Mouse (Mus musculus) brain, embryonic 14.5 days (tissue): ENCODE data around the gene Pop5.

ENCODE experiments used
- CTCF ChIP-seq: fragments of 200-500 bp; IDR thresholded peaks from 2 replicates; pipeline ENCODE4 v1.5.1; 2012; ENCODE audit warnings: inconsistent platforms, mild to moderate bottlenecking, moderate library complexity, borderline replicate concordance; ENCODE audit not compliant: insufficient read depth, insufficient read length; ENCODE audit errors: extremely low read depth
- POLR2A ChIP-seq: fragments of 200-500 bp; IDR thresholded peaks from 2 replicates; pipeline ENCODE4 v1.6.1; 2012; ENCODE audit warnings: mild to moderate bottlenecking, inconsistent platforms, borderline replicate concordance; ENCODE audit not compliant: poor library complexity, insufficient read depth, insufficient read length, severe bottlenecking; ENCODE audit errors: extremely low read depth

GRCm38 (mm10) chr5:115234519-115234918, 1.1 kb upstream of the Pop5 start:
- TF ChIP-seq POLR2A, result no peak
- TF ChIP-seq CTCF, result no peak
